Mouse (Mus musculus) urinary bladder, postnatal 25 days (tissue): ENCODE measurements around the gene Dlx2.

Experiments used
- DNase-seq: peaks from one replicate; pipeline ENCODE4 v3.0.0; 2022; ENCODE audit warnings: low spot score

The Dlx2 gene

DNA sequence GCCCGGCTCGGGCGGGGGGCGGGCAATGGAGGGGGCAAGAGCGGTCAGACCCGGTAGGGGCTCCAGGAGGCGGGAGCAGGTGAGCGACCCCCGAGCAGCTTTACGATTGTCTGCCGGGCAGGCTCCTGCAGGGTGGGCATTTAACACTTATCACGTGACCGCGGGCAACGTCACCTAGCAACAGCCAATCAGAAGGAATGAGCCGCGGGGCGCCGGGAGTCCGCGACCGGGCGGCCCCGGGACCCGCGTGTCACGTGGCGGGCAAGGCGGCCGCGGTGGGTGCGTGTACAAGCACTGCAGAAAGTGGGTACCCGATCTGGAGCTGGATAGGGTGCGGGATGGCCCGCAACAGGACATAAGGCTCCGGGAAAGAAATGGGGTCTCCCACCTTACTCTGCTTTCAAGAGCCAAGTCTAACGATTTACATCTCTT is at the start of gene Dlx2:
Gene Dlx2, minus strand, starts transcription at position 115 of the 432 bp plus-strand sequence.
- DNase-seq = no peak

DNA sequence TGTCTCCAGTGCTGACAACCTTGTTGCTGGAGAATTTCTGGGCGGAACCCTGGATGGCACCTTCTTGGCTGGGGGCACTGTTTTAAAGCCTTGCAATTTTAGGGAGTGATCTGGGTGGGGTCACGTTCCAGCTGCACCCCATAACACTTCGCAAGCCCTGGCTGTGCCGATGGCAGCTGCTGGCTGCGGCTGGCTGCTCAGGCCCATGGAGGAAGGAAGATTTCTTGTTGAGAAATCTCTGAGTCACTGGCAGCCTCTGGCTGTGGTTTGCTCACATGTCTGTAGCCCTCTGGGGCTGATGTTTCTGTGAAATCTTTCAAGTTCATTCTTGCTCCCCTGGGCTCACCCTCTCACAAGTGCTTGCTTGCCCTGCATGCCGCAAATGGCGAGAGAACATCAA is 47.9 kb upstream of the Dlx2 start:
- peak; percentile 35 for DNase-seq

DNA sequence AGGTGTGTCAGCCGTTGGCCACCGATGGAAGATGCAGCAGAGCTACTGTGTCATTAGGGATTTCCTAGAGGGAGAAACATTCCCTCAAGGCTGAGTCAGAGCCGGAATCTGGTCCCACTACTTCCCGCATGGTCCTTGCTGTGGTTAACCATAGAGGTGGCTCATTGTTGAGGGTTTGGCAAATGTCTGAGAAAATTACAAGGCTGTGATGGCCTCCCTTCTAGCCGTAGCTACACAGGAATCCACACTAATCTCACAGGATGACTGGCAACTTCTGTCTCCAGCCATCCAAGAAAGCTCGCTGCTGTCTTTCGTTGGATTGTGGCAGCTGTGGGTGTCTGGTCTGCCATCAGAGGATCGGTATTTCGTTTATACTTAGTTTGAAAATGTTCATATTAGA is 42.6 kb upstream of the Dlx2 start:
- no peak for DNase-seq

DNA sequence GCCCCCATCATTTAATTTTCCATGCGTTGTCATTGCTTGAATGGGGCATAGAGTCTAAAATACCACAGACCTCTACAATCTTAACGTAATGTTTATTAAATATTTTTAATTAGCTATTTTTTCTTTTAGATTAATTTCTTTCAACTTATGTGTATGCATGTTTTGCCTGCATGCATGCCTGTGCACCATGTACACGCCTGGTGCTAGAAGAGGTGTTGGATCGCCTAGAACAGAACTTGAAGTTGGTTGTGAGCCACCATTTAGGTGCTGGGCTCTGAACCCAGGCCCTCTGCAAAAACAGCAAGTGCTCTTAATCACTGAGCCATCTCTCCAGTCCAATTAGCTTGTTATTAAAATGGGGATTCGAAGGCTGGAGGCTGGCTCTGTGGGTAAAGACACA is 34.9 kb upstream of the Dlx2 start:
- no peak for DNase-seq

DNA sequence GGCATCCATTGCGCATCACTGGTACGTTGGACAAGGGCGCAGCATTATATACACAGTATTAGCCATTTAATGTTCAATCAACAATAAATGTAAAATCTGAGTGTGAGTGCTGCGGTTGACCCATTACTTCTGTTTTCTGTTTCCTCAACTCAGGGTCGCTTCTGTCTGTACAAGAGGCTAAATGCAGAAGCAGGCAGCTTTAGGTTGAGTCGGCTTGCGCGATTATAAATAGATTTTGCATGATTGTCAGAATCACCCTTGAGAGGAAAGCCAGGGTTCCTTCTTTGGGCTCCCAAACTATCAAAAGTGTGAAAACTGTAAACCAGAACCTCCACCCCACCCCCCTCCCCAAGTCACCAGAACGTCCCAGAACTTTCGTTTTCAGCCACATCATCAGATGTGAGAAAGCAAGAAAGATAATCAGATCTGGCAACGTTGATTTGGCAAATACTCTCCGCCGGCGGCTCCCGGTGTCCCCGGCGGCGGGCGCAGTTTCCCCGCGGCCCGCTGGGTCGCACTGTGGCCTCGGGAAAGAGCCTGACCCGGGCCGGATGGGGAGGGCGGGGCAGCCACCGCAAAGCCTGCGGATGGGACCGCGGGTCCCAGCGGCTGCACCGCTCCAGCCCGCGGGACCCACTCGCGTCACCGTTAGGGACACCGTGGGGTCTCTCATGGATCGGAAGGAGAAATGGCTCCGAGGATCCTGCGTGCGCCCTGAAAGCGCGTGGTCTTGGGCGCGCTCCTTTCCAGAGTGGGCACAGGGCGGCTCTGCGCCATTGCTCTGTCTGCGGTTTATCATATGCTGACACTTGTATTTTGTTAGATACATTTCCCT is 34.3 kb upstream of the Dlx2 start:
- DNase-seq = peak; percentile 66

DNA sequence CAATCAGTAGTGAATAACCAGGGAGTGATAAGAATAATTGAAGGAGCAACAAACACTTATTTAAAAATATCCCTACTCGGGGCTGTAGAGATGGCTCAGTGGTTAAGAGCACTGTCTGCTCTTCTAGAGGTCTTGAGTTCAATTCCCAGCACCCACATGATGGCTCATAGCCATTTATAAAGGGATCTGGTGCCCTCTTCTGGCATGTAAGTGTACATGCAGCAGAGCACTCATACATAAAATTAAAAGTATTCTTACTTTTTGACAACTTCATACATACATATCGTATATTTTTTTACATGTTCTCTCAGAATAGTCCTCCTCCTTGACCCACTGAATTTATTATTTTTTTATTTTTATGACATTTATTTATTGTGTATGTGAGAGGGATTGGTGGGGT is 30.5 kb upstream of the Dlx2 start:
- DNase-seq = no peak

DNA sequence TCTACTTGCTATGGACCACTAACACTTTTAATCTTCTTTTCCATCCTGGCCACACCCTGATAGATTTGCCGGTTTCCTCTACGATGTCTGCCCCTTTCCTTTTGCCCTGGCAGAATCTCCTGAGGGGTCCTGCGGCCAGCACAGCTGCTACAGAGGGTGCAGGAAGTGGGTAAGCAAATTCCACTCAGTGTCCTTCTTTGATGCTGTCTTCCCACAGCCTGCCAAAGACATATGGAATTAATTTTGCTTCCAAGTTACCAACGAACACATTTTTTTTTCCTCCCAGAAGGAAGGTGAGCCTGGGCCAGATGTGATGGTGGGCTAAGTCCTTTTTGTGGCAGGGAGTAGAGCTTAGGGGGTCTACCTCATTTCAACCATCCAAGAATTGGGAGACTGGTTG is 27.2 kb upstream of the Dlx2 start:
- DNase-seq = no peak

DNA sequence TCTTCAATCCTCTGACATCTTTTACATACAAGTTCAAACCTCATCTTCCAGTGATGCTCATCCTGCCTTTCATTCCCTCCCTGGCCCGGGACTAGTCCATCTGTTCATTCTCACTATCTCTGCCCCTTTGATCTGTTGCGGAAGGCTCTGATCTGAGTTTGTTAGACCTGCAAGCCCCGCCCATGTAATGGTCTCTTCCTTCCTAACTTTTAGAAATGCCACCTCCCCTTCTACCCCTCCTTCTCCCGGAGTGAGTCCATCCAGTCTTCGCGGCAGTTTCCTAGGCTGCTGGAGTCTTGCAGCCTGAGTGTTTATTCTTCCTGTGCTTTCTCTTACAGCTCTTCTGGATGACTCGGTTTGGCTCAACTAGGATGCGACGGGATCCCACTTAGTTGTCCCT is 19.9 kb upstream of the Dlx2 start:
- DNase-seq = no peak

DNA sequence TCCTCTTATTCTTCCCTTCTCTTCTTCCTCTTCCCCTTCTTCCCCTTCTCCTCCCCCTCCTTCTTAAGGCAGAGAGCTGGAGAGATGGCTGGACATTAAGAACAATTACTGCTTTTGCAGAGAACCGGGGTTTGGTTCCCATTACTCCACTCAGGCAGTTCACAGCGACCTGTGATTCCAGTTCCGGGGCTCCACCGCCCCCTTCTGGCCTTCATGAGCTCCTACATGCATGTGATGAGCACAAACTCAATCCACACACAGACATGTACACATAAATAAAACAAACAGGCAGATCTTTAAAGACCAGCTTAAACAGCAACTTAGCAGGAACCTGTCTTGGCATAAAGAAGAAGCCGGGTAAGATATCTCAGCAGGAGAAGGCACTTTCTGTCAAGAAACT is 9.5 kb upstream of the Dlx2 start:
- no peak for DNase-seq

DNA sequence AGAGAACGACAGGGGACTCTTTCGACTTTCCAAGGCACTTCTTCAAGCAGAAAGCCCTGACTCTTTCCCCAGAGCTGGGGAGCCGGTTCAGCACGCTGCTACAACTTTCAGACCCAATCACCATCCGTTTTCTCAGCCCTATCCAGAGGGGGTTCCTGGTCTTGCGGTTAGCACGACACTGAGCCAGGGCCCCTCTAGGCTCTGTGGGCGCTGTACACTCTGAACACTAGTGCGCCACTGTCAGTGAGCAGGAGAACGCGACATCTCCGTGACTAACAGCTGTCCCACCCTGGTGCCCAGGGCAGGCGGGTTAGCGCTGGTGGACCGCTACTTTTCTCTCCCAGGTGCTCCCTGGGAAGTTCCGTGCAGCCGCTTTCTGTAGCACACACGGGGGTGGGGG is 5.2 kb upstream of the Dlx2 start:
- DNase-seq = no peak

DNA sequence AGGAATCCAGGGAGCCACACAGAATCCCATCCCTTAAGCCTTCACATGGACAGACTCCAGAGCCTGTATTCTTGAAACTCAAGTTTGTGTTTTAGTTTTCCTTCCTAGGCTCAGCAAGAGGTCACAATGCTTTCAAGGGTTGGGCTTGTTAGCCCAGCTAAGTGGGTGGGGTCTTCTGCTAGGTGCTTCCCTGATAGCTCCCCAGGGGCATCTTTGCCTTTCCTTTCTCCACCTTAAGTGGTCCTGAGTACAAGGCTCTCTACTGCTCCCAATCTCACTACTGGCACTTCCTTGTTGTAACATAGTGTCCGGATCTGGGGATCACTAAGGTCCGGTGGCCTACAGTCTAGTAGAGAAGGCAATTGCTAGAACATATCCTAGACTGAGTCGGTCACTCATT is 3.8 kb upstream of the Dlx2 start:
- no peak for DNase-seq

DNA sequence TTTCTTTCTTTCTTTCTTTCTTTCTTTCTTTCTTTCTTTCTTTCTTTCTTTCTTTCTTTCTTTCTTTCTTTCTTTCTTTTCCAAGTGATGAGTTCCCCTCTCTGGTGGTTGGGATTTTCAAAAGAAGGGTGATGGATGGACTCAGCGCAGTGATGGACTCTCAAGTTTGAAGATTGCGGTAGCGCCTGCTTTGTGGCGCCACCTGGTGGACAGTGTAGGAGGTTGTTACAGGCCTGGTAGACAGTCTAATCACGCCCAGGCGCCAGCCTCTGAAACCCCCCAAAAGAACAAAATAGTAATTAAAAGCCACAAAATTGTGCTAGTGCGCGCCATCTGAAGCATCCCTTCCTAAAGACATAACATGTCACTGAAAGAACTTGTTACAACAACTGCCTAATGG is 1.3 kb upstream of the Dlx2 start:
- DNase-seq = peak; percentile 73

DNA sequence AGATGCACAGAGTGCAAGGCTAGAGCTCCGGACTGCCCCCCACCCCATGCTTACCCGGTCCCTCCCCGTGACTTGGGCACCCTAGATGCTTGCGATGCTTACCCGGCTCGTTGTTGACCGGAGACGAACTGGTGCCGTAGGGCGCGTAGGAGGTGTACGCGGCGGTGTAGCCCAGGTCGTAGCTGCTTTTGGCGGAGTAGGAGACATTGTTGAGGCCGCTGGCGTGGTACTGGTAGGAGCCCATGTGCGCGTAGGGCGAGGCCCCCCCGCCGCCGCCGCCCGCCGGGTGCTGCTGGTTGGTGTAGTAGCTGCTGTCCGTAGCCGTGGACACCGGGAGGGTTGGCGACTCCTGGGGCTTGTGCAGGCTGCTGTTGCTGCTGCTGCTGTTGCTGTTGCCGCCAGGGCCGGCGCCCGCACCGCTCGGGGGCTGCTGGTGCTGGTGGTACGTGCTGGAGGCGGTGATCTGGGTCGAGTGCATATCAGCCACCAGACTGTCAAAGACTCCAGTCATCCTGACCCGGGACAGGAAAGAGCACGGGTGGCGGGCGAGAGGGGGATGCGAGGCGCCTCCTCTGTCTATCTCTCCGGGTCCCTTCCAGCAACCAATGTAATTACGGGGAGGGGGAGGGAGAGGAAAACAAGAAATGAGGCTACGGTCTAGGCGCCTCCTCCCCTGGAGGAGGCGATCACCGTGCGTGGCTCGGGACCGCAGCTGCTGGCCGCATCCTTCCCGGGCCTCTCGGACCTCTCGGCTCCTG is 493 bp downstream of the Dlx2 start:
- DNase-seq = no peak

DNA sequence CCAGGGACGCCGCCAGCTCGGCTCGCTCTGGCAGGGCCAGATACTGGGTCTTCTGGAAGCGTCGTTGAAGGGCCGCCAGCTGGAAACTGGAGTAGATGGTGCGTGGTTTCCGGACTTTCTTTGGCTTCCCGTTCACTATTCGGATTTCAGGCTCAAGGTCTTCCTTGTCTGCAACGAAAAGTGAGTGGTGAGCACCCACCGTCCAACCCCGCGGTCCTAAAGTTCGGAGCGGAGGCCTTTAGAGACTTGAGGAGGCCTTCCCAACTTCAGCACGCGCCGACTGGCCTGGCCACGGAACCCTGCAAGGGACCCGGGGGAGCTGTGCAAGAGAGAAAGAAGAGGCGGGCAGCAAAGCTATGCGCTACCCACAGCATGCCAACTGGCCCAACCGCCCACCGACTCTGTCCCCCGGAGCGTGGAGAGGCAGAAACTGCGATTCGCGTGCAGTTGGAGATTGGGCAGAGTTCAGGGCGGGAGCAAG is 1.1 kb downstream of the Dlx2 start:
- no peak for DNase-seq

DNA sequence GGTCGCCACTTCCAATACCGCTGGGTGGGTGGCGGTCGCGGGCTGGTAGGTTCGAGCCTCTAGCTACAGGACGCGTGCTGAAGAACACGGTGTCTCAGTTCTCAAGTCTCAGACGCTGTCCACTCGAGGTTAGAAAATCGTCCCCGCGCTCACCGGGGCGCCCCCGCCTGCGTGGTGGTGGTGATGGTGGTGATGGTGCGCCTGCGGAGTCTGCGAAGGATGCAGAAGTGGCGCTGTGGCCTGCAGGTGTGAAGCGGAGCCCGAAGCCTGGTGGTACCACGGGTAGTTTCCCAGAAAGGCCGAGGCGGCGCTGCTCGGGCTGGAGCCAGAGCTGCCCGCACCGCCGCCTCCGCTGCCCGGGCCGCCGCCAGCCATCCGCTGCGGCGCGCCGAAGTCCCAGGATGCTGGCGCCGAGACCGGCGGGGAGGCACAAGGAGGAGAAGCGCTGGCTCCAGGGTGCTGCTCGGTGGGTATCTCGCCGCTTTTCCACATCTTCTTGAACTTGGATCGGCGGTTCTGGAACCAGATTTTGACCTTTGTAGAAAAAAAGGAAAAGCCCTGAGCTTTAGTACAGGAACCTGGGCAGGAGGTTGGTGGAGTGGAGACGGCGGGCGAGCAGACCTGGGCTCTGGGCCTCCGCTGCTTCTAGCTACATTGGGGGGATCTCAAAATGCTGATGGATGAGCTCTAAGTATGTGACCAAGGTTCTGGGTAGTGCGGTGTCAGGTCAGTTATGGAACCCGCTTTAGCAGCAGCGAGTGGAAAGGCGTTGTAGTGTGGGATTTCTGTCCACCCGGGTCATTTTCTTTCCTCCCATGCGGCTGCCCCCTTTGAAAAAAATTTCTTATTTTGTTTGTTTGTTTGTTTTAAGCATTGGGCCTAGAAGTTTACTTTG is 1.9 kb downstream of the Dlx2 start:
- no peak for DNase-seq

DNA sequence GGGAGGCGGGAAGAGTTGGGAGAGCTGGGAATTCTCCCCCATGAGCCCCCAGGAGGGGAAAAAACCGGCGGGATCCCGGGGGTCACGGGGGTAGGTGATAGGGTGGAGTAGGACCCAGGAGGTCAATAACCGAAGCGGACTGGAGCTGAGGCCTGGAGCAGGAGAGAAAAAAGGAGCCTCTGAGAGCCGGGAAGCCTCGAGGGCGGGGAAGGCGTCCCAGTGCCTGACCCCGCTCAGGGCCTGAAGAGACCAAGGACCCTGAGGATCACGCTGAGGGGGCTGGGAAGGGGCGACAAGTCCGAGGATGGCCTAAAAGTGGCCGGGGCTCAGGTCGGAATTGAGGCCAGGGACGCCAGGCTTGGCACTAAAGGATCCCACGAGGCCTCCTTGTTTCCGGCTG is 2.6 kb downstream of the Dlx2 start:
- DNase-seq = no peak

DNA sequence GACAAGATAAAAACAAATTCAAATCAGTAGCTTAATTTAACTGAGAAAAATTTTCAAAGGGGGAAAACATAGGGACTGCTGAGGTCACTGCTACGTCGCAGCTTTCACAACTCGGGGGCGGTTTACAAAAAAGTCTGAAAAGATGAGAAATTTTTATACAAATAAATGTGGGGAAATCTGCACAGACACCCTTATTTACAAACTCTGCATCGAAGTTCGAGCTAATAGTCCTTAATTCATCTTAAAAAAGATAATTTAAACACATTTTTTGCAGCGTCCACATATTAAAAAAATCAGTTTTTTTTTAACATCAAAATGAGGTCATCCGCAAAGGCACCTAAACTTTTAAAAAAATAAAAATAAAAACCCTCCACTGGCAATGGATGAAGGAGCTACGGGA is 3.0 kb downstream of the Dlx2 start:
- no peak for DNase-seq

DNA sequence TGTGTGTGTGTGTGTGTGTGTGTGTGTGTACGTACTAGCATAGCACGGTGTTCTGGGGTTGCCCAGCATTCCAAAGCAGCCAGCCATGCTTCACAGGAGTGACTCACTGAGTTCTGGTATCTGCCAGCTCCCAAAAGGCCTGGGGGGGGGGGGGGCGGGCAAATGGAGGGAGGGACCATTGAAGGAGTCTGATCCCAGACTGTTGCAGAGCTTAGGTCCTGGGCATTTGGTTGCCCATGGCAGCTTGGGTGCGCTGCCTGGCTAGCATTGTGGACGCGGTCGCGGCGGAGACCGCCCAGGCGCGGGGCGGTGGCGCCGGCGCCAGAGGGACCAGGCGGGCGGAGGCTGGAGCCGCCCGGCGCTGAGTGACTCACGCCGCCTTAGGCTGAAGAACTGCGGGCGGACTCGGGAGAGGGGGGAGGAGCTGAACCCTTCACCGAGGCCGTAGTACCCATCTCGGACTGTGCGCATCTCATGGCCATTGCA is 3.7 kb downstream of the Dlx2 start:
- peak; percentile 55 for DNase-seq

DNA sequence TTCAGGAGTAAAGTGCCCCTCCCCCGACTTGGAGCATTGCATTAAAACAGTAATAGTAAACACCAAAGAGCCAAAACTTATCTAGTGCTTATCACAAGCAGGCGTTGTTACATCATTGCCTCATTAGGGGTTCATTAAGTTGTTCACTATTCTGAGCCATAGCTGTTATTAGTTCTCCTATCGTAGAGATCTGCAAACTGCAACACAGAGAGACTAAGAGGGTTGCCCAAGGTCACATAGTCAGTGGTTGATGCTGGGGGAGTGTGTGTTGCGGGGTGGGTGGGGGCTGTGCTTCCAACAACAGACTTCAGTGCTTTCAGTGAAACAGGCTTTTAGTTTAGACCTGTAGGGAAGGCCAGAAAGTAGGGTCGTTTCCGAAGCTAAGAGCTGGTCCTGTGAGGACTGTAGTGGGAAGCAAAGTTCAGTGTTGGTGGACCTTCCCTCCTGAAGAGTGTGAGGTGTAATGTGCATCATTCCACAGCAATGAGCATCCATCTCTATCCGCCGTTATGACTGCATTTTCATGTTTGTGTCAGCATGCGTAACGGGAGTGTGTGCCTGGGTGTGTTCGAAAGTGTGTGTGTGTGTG is 4.2 kb downstream of the Dlx2 start:
- no peak for DNase-seq

DNA sequence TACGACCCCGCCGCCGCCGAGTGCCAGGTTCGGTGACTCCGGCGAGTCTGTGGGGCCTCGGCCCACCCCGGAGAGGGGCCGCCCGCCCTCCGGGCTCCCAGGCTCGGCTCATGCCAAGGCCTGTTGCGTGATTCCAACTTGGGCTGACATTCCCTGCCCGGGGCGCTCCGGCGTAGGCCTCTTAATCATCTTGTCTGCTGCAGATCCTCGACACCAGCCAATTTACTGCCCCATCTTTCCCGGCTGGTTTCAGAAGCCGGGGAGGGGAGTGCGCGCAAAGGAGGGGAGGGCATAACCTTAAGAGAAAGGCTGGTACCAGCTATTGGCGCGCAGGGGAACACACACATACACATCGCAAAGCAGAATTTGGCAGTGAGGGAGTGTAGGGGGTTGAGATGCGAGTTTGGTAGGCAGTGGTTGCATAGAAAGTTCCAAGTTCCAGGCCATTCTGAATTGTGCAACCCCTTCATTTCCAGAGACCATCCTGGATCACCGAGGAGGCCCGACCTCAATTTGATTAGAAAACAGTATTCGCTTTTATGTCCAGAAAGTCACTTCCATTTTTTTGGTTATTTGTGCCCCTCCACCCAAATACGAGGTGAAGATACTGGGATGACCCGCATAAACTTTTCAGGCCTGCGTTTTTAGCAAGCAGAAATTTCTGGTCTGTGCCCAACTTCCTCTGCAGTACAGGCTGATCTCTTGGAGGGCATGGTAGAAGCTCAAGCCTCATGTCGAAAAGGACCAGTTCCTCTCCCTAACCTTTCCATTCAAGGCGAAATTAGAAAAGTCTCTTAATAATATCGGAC is 4.9 kb downstream of the Dlx2 start:
- no peak for DNase-seq
